Mouse (Mus musculus) thymus, postnatal 25 days (tissue): ENCODE measurements at regions not wholly inside any gene's neighbourhood (a gene's known extent, or its start where the extent isn't known, plus 50 kb on each side); places are given as distances from the start of the nearest gene placed in this dataset.
"Not testable (repeated sequence)": the region's sequence is repeated elsewhere in the genome, so short reads cannot be mapped to it uniquely, and the experiment has no call there.

Source experiments
- DNase-seq: peaks from one replicate; pipeline ENCODE4 v3.0.0; 2022

DNA sequence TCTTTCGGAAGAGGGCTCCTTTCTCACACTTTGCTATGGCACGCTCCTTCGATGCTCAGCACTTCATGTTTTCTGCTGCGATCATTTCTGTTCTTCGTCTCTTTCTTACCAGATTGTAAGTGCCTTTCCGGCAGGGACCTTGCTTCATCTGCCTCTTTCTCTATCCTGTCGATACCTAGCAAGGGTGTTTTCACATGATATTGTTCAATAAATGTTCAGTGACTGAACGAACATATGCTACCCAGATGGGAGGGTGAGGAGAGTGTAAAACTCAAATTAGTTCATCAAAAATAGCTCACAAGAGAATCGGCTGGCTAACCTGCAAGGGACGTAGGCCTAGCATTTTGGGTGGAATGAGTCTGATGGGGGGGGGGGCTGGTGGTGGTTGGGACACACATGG is 272.5 kb downstream of the Etnk1 start:
- DNase-seq = no peak

DNA sequence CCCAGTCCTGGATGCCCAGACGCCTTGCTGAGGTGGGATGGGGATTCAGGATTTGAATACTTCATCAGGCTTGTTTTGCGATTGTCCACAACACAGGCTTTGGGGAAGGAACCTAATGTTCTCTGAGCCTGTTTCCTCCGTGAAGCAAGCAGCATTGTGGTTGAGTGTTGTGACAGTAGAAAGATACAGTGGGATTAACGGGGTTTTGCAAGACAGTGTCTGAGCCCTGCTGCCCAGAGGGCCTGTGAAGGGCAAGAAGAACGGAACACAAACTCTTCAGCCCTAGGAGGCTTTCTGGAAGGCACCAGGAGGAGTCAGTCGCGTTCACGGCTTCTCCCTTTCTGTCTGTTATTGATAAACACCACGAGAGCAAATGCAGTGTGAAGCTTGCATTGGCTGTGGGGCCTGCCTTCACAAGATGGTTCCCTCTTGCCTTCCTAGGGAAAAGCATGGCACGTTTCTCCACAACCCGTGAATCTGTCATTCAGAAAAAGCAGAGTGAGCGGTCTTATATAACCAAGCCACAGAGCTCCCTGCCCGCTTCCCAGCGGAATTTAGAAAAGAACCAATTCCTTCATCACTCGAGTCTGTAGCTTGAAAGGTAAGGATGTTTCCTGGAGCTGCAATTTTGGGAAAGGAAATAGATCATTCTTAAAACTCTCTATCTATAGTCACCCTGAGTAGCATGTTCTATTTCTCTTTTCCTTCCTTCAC is 273.4 kb downstream of the Etnk1 start:
- no peak for DNase-seq

DNA sequence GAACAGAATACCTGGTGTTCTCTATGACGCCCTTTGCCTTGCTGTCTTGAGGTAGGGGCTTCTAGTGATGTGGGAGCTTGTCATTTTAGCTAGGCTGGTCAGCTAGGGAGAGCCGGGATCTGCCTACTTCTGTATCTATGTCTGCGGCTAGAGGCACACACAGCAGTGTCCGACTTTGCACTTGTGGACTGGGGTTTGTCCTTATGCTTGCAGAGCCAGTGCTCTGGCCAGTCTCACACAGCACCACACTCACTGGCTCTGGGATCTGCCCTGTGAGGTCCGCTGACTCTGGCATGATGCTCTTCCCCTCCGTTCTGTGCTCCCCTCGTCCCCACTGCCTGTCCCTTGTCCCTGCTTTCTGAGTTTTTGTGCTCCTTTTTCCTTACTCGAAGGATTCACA is 275.3 kb downstream of the Etnk1 start:
- DNase-seq = no peak

DNA sequence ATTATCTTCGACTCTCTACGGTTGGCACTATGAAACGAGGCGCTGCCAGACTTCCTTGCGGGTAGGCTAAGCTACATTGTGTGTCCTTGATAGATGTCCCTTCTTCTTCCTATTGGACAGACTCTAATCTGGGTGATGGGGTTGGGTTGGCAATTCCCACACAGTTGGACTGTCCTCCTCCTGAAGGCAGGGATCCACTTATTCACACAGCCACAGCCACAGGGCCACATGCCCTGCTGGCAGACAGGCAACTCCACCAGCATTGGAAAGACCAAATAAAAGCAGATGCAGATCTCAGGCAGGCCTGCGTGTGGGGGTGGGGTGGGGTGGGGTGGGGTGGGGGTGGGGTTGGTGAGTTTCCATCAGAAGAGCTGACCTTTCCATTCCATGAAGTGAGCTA is 276.4 kb downstream of the Etnk1 start:
- DNase-seq = no peak

DNA sequence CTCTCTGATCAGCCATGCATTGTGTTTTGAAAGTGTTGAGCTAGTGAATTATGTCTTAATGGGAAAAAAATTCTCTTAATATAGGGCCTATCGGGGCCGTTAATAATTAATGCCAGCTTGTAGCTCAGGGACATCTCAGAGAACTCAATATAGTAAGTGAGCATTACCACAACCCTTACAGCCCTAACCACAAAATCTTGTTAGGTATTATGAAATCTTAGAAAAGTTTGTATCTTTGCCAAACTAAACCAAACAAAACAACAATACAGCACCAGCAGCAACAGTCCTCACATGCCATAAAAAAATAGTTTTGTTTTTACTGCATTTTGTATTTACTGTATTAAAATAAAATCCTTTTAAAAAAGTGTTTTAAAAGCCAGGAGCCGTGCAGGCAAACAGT is 277.8 kb downstream of the Etnk1 start:
- no peak for DNase-seq

DNA sequence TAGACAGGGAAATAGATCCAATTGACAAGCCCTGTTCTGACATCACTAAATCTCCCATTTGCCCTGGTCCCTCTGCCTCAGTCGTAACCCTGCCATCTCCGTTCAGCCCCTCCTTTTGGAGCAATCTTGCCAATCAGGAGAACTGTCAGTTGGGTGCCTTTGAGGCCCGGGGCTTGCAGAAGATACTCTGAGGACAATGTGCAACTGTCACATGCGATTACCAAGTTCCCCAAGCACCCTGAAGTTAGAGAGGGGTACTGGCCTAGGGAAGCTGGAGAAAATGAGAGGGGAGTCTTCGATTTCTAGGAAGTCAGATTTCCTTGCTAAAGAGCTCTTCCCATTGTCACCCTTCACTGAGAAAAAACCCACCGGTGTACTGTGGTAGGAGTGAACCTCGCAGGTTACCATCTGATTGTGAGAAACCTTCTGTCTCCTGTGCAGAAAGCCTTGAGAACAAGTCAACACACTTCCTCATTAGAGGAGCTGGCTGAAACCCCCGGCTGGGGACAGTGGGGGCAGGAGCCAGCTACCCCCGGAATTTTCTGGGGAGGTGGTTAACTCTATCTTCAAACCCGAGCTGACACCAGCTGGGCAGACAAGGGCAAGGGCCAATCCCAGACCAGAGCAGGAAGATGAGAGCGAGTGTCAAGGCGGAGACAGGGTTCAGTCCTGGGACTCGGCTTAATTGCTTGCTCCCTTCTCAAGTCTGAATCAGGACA is 279.0 kb downstream of the Etnk1 start:
- no peak for DNase-seq

DNA sequence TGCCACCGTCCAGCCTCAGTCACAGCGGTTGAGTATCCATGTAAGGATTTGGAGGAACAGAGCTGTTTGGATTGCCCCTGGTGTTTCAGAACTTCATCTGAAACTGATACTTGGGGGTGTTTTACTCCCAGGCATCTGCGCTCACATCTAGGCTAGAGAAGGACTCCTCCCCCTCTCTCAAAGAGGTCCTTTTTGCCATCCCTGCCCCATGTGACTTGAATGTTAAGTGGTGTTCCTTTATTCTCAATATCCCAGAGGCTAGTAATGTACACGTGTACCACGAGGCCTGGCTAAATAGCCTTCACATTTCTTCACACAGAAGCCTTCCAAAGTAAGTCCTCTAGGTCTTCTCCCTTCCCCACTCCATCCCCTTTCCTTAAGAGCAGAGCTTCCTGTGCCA is 280.0 kb downstream of the Etnk1 start:
- no peak for DNase-seq

DNA sequence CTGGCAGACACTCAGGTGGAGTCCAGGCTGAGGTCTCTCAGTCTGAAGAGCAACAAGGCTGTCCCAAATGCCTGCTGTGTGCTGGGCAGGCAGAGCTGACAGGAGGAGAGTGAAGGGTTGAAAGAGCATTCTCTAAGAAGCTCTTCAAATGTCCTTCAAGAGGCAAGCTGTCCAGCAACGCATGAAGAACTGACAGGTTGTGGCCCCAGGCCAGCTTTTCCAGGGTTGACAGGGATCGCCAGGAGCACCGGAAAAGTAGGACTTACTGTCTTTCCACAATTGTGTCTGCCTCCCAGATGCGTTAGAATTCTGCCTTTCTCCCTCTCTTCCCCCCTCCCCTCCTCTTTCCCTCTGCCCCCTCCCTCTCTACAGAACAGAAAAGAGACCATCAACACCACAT is 282.1 kb downstream of the Etnk1 start:
- no peak for DNase-seq

DNA sequence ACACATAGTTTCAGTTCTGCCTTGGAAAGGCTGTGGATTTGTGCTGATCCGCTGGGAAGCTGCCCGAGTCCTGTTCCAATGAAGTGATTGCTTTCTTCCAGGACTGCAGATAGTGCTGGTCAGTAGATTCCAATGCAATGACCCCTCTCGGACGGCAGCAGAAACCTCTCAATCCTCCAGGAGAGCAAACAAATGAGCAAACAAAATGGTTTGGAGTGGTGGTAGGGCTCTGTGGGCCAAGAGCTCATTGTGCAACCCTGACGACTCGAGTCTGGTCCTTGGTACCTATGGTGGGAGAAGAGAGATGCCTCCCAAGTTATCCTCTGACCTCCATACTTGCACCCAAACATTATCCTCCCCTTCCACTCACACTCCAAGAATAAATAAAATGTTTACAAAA is 284.8 kb downstream of the Etnk1 start:
- DNase-seq = no peak

DNA sequence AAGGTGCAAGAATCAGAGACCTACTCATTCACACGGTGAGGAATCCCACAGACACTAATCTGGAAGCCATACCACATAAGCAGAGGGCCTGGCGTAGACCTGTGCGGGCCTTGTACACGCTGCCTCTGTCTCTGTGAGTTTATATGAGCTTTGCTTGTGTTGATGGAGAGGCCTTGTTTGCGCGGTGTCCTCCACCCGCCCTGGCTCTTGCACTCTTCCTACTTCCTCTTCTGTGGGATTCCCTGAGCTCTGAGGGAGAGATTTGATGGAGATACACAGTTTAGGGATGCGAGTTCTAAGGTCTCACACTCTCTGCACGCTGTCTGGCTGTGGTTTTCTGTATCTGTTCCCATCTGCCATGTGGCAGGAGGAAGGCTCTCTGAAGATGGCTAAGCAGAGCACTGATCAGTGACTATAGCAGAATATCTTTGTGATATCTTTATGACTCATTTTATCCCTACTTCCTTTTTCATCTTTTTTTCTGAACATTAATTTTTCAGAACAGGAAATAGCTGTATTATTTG is 287.7 kb downstream of the Etnk1 start:
- DNase-seq = no peak

DNA sequence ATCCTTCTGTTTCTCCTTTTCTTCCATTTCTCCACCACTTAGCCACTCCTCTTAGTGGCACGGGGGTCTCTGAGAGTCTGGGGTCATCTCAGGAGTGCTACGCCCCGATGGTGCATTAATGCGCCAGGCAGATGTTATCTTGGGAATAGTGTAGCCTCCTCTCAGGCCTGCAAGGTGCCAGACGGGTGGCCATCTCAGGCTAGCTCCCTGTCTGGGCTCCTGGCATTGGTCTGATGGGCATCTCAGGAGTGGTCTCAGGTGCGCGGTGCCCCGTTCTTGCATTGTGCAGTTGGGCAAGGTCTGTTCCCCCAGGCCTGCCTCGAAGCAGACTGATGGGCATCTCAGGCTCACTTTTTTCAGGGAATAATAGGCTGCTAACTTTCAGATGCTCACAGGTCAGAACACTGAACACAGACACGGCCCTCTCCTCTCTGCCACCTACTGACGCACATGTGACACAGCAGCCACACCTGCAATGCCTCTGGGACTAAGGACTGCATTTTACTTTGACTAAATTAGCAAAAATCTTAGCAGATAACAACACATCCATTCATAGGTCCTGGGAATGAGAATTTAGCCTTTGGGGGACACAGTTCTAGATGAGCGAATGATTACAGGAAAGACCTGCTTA is 298.0 kb downstream of the Etnk1 start:
- DNase-seq = peak; percentile 12

DNA sequence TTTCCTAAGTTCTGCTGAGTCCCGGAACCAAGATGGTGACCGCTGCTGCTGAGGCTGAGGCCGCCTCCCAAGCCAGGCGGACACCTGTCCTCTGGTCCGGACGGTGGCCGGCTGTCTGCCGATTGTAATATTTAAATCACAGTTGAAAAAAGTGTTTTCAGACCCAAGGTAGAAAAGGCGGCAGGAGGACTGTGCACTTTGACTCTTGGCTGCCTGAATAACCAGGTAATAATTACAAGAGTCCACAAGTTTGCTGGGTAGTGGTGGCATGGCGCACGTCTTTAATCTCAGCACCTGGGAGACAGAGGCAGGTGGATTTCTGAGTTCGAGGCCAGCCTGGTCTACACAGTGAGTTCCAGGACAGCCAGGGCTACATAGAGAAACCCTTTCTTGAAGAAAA is 305.7 kb downstream of the Etnk1 start:
- not testable (repeated sequence) for DNase-seq

DNA sequence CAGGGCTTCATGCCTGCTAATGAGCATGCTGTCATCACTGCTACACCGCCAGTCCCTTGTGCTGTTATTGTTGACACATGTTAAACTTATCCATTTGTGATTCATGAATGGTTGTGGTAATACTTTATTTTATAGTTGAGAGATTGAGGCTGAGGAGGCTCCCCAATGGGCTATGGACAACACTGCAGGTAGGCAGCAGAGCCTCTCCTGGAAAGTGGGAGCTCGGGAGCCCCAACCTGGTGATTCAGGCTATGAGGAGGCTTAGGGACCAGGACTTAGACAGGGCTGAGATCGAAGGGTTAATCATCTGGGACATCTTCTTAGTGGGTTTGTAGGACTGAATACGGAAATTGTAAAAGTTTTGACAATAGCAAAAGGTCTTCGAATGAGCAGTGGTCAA is 307.4 kb downstream of the Etnk1 start:
- no peak for DNase-seq

DNA sequence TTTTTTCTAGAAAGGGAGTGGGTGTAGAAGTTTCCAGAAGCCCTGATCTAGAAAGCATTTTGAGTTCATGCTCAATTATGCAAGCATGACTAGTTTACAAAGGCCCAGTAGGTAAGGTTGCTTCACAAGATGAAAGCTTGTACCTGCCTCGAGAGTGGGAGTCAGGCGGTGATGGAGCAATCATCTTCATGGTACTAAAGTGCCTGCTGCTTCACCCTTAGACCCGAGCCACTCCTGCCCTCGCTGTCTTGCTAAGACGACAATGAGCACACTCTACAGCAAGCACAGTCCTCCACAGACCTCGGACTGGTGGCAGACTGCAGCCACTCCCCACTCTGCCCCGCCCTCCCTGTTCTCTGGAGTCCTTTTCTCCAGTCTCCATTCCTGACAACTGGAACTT is 308.3 kb downstream of the Etnk1 start:
- DNase-seq = no peak

DNA sequence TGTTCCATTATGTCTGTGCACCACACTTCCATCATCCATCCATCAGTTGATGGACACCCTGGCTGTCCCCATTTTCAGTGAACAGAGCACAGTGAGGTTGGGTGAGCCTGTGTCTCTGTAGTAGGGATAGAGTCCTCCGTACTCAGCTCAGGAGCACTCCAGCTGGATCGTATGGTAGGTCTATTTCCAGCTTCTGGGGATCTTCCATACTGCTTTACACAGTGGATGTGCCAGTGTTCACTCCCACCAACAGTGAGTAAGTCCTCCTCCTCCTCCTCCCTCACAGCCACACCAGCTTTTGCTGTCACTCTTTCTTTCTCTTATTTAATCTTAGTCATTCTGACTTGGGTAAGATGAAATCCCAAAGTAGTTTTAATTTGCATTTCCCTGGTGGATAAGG is 310.4 kb downstream of the Etnk1 start:
- DNase-seq = no peak

DNA sequence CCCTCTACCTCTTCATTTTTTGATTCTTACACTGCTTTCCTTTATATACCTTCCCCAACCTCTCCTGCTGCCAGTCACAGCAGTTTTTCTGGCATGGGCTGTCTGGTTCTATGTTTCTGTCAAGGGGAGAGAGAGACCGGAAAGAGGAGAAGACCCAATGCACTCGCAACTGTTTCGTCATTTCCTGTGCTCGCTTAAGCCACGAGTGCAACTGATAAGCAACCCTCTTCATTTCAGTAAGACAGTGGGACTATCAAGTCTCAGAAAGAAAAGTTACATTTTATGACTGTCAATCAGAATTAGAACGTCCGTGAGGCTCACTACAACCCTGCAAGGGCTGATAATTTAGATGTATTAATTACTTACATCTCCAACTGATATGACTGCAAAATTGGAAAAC is 312.2 kb downstream of the Etnk1 start:
- DNase-seq = no peak

DNA sequence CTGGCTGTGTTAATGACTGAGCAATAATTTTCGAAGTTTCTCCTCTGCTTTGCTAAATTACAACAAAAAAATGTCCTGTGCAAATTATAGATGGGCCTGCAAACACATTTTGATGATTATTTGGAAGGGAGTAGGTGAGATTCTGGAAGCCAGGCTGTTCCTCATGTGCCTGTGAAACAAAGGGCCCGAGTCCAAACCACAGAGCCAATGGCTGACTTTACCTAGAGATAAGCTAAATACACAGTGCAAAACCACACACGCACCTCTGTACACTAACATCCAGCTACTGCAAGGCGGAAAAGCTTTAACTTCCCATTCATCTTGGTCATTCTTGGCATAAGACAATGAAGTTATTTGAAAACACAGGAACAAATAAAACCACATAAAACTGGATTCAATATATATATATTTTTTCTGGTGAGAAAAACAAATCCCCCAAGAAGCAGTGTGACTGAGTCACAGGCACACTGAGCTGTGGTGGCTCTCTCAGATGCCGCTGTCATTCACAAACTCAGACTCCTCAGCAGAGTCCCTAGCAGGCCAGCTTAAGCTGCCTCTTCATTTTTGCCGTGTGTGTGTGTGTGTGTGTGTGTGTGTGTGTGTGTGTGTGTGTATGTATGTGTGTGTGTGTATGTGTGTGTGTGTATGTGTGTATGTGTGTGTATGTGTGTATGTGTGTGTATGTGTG is 312.8 kb downstream of the Etnk1 start:
- no peak for DNase-seq

DNA sequence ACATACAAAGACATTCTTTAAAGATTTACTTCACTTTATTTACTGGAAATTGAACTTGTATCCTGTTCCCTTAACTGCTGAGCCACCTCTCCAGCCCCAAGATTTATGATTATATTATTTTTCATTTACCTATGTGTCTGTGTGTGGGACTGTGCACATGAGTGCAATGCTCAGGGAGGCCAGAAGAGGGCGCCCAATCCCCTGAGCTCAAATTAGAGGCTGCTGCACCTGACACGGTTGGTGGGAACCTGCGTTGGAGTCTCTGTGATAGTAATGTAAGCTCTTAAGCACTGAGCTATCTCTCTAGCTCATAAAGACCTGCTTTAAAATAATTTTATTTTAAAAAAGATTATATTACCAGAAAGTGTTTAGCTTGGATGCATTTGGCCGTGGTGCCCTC is 315.3 kb downstream of the Etnk1 start:
- peak; percentile 11 for DNase-seq

DNA sequence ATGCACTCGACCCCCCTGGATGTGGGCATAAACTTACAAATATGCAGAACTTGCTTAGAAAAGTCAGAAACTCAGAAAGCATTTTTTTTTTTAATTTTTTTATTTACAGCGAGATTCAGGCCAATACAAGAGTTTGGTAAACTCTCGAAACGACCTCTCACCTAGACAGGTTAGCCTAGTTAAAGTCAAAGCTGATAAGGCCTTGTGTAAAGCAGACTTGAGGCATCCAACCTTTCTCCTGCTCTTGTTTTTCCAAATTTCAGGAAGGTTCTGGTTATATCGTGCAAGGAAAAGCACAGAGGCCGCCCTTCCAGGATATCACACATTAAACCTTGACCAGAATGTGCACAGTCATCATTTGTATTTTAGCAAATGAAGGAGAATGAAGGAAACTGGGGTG is 315.8 kb downstream of the Etnk1 start:
- DNase-seq = no peak

DNA sequence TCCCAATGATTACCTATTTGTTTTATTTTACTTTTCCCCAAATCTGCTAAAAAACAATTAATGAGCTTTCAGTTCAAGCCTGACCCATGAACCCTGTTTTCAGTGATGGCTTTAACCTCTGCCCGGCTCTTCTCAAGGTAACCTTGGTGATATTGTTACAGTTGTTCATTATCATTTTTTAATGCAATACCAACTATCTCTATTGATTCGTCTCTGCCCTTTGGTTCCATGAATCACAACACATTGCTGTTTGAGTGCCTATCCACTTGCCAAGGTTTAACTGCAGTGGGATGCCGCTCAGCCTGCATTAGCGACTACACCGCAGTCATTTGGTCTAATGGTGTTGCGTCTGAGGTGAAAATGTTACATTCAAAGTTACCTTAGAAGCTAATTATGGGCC is 317.9 kb downstream of the Etnk1 start:
- DNase-seq = no peak

DNA sequence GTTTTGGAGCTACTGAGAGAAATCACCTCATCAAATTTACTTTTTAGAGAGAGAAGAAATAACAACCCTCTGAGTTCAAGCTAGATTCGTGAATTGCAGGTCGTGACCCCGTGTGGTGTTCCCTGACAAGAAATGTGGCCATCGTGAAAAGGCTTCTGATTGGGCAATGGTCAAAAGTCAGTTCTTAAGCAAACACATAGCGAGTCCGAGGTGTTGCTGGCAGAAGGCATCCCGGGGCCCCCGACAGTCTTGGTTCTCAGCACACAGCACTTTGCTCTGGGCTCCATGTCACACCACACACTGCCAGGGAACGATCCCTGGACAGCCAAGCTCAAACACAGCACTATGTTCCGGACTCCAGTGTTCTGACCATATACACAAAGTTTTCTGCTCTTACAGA is 320.0 kb downstream of the Etnk1 start:
- no peak for DNase-seq

DNA sequence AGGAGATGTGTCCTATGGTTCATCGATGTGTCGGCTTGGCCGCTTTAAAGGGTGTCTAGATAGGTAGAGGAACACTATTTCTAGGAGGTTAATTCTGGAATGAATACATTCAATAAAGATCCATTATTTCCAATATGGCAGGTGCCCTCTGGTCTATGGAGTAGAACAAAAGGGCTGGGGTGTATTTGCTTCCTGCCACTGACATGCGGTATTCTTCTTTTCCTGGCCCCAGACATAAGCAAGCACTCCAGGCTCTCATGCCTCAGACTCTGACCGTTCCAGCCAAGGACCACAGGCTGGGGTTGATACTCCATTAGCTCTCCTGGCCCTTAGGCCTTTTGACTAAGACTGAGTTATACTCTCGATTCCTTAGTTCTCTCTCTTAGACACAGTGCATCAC is 323.0 kb downstream of the Etnk1 start:
- no peak for DNase-seq

DNA sequence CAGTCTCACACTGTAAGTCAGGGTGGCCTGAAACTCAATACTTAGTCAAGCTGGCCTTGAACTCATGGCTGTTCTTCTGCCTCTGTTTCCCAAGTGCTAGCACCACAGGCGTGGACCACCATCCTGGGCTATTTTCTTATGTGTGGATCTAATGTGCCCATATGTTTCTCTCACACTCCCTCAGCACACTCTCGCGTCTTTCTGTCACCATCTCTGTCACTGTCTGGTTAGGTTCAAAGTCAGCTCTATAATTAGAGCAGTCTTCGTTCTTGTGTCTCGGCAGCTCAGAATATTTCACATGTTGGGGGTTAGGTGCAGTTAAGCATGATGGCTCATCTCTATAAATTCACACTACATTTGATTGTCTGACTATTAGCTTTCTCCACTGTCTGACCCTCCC is 324.4 kb downstream of the Etnk1 start:
- DNase-seq = no peak

DNA sequence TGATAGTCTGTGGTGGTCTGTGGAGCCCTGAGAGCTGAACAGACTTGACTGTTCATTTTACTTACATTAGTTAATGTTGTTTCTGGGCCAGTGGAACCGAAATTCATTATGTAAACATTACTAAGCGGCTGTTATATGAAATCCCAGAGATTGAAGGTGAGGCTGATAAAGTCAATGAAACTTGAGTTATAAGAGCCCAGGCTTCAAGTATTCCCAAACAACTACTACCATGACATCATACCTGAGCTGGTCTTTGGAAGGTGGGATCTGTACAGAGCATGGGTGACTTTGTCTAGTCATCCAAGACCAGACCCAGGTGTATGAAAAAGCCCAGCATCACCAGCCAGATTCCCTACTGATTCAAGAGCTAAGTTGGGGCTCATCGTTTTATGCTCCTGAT is 326.5 kb downstream of the Etnk1 start:
- DNase-seq = no peak
